Mouse (Mus musculus): ENCODE measurements around the gene Gm10944.

Gm10944 gene

DNA sequence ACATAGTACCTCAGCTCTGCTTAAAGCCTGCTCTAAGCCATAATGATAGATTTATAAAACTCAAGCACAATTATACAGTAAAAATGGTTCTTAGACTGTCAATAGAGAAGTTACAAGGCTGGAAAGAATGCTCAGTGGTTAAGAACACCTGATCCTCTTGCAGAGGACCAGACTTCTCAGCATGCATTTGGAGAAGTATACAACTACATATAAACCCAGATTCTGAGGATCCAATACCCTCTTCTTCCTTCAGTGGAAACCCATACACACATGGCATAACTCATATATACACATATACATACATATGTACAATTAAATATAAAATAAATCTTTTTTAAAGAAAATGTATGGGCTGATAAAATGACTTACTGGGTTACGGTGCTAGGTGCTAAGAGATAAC, at the start of gene Gm10944:
Gm10944 (plus strand) TSS at position 301 of the 400 bp plus-strand sequence.
- DNase-seq (ENCODE audit: low spot score), result no peak

DNA sequence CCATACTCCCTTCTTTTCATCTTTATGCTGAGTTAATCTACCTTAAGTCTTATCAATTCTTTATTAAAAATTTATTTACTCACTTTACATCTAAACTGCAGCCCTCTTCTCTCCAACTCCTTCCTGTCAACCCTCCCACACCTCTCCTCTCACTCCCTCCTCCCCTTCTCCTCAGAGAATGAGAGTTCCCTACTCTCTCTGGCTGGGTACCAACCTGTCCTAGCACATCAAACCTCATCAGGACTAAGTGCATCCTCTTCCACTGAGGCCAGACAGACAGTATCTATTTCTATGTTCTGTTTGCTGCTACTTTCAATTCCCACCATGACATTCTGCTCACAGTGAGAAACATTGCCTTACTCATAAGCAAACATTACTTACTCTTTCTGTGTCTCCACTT, 25.2 kb upstream of the Gm10944 start:
- no peak for DNase-seq (ENCODE audit: low spot score)

DNA sequence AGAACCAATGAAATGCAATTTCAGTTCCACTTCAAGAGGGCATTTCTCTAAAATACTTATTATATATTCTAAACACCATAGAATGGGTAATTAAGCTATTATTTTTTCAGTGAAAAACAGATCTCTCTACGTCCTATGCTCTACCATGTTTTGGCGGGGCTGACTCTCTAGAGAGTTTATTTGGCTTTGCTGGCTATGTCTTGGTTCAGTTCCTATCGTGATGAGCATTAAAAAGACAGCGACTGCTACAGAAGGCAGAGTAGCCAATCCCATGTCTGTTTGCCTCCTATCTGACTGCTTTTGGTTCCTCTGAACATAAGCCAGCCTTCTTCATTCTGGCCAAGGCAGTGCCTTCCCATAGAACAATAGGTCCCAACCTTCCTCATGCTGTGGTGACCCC, 24.5 kb upstream of the Gm10944 start:
- DNase-seq (ENCODE audit: low spot score), result no peak

DNA sequence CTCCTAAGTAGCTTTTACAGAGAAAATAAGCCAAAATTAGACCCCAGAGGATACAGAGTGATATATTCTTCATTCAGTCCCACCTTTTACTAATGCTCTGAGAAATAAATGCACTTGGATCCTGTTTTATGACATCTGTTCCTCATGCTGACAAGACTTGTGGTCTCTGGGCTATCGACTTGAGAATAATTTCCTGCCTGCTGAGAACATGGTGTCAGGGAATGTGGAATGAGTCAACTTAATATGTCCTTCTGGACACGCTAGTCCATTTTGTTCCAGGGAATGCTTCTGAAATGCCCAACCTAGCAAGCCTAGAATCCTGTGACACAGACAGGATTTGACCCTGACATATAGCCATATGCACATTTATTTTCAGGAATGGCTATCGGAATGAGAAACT, 22.0 kb upstream of the Gm10944 start:
- no peak for DNase-seq (ENCODE audit: low spot score)

DNA sequence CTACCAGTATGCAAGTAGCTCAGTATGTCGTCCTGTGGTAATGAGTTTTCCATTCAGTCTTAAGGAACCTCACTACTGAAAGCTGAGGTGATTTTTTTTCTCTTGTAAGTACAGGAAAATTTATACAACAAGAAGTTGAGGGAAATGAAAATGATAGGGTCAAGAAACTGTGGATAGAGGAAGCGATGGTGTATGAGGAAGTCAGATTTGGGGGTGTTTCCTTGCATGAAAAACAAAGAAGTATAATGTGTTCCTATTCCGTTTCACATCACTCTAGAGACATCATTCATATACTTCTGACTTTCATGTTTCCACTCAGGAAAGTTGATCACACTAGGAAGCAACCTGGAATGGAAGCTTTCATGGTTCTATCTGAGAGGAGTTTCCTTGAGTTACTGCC, 21.2 kb upstream of the Gm10944 start:
- no peak for DNase-seq (ENCODE audit: low spot score)

DNA sequence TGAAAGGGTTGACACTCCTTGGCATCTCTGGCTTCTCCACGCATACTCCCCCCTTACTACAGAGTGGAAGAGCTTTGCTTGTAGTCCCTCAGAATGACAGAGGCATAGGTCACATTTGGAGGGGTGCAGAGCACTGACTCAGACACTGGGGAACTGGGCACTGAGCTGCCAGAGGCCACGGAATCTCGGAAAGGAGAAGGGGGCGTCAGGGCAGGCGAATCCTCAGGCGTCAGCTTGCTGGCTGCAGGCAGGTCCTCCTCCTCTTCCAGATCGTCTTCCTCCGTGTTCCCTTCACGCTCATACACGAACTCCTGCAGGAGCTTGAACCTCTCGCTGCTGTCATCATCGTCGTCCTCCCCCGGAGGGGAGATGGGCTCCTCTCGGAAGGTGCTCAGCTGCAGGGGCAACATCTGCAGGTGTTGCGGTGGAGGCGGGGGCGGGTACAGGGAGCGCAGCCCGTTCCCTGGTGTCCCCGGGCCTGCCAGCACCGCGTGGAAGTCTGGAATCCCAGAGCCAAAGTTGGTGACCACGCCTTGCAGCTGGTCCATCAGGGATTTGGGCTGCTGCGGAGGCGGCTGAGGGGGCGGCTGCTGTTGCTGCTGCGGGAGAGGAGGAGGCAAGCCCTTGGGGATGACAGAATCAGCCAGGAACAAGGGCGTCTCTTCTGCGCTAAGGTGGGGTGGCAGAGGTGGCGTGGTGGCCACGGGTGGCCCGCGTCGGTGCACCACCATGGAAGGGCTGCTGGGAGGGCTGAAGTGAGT, 7.9 kb downstream of the Gm10944 start:
- peak; percentile 5 for DNase-seq (ENCODE audit: low spot score)

DNA sequence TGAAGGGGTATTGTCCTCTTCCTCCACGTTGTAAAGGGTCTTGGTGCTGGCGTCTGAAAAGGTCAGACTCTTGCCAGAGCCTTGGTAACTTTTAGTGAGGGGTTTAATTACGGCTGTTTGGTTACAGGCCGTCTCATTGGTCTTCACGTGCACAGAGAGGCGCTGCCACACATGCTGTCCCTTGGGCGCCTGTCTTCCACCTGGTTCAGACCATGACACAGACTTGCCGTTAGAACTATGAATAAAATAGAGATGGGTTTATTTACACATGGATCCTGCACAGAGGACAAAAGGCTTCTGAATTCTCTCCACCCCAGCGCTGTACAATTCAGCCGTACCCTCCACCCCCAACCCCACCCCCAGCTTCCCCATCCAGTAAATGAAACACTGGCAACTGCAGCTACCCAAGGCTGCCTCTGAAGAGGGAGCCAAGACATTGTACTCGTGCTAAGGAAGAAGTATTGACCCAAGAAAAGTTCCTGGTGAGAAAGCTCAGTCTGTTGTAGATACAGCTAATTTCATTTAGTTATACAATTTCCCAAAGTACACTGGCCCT, 8.6 kb downstream of the Gm10944 start:
- no peak for DNase-seq (ENCODE audit: low spot score)

DNA sequence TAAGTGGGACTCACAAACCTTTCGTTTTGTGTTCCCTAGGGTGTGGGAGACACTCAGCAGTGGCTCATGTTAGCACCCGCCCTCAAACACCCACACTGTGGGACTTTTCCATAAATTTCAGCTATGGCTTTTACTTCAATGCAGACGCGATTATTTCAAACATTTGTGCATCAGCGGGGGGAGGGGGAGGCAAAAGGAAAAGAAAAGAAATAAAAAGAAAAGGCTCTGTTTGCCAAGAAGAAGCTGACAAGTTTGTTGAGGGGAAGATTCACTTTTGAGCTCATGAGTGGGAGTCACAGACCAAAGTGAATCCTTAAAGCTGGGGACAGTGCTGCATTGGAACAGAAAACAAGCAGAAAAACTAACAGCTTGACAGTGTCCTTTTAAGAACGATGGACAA, 16.3 kb downstream of the Gm10944 start:
- no peak for DNase-seq (ENCODE audit: low spot score)

DNA sequence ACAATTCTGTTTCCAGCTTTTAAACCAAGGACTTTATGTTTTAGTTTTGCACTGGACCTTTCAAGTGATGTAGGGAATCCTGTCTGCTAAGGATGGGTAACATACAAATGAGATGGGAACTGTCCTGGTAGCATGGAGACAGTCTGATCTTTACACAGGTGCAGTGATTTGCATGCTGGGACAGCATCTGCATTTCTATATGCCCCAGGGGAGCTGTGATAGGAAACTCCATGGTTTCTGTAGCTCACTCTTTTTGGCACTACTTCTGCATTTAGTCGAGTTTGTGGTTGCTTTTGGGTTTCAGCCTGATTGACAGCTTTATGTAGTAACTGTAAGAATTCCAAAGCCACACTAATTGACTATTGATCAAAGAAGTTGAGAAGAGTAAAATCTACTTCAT, 19.8 kb downstream of the Gm10944 start:
- DNase-seq (ENCODE audit: low spot score), result no peak

DNA sequence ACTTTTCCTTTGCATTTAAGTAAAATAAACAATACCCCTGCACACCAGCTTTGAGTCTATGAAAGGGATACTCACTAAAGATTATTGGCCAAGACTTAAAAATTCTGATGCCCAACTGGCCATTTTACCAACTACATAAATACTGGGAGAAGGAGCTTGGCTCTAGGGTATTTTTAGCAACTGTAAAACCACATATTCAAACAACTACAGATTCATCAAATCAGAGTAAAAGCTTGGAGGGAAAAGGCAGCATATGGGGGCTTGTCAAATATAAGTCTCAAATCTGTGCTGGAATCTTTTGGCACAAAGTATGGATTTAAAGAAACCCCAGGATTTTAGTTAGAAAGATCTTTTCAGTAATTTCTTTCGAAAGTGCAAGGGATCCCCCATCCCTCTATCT, 20.2 kb downstream of the Gm10944 start:
- DNase-seq (ENCODE audit: low spot score), result no peak

DNA sequence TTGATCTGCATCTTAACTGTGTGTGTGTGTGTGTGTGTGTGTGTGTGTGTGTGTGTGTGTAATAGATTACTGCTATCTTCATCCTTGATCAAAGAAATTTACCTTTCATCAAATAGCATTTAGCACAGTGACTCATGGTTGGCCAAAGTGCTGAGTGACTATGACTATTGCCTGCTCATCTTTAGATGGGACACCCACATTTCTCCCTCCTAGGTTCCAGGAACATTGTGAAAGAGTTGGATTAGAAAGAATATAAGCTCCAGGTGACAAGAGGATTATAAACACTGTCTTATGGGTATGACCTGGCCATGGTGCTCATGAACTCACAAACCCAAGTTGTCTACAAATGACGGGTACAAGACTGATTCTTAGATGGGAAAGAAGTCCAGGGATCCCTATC, 26.9 kb downstream of the Gm10944 start:
- DNase-seq (ENCODE audit: low spot score), result no peak

DNA sequence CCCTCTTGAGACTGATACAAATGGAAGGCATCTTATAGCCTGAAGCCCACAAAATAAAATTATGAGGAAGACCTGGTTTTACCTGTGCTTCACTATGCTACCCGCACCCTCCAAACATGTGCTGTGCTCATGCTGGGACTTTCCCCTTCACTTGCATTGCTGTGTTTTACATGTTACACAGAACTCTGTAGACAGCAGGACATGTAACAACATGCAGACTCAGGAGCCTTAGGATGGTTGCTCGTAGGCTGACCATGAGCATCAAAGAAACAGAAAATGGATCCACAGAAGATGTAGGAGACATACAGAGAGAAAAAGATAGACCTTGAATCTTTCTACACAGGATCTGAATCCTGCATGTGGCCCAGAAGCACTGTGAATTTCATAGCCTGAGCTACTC, 29.2 kb downstream of the Gm10944 start:
- DNase-seq (ENCODE audit: low spot score), result no peak

DNA sequence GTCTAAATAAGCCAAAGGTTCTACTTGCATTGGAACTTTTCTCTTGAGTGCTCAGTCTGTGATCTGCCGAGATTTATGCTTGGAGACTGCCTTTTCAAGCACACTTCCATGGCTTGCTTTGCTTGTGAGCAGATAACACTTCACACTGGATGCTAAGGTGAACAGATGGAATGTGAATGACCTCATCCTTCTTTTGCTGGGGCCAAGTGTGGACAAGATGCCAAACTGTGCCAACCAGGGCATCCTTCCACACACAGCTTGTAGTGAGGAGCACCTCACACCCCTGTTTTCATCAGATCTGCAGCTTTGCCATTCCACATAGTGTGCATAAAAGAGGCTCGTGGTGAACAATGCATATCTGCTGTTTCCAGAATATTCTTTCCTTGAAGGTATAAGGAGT, 29.7 kb downstream of the Gm10944 start:
- no peak for DNase-seq (ENCODE audit: low spot score)

DNA sequence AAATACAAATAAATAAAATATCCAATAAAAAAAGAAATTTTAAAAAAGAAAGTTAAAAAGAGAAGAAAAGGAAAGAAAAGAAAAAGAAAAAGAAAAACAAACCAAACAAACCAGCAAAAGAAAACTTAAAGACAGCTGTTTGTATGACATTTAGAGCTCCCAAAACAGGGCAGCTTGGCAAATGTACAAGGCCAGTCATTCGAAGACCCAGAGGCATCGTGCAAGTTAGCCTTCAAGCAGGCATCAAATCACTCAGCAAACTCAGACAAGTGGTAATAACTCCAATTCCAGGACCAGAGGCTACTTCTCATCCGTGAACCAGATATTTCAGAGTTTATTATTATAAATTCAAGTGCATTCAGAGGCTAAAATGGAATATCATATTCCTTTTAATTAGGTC, 45.4 kb downstream of the Gm10944 start:
- DNase-seq (ENCODE audit: low spot score), result no peak
